Mouse (Mus musculus) frontal cortex, postnatal 10 days (tissue): Measurements from ENCODE around the gene Pde10a.

ENCODE experiments used
- DNase-seq, 2 experiments: peaks; one replicate each; pipeline ENCODE4 v3.0.0; 2022; ENCODE audit warnings: low spot score in 2 of 2, mixed read lengths in 1 of 2

Pde10a gene

DNA sequence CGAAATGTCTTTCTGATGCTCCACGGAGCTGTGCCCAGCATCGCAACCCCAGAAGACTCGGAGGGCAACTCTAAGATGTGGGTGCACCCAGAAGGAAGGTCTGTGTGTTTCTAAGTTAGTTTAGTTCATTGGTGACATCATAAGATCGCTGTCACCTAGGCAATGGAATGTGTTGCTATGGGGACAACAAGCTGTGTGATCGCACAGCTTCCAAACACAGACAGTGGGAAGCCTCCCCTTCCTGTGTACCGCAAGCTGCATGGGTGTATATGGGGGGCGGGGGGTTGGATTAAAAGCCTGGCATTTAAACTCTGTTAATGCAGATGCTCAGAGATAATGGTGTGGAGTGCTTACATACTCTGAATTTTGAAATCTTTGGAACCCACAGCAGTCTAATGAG lies 56.4 kb downstream of the Pde10a start:
- DNase-seq: peak in 1 of 2 experiments; percentile 24

DNA sequence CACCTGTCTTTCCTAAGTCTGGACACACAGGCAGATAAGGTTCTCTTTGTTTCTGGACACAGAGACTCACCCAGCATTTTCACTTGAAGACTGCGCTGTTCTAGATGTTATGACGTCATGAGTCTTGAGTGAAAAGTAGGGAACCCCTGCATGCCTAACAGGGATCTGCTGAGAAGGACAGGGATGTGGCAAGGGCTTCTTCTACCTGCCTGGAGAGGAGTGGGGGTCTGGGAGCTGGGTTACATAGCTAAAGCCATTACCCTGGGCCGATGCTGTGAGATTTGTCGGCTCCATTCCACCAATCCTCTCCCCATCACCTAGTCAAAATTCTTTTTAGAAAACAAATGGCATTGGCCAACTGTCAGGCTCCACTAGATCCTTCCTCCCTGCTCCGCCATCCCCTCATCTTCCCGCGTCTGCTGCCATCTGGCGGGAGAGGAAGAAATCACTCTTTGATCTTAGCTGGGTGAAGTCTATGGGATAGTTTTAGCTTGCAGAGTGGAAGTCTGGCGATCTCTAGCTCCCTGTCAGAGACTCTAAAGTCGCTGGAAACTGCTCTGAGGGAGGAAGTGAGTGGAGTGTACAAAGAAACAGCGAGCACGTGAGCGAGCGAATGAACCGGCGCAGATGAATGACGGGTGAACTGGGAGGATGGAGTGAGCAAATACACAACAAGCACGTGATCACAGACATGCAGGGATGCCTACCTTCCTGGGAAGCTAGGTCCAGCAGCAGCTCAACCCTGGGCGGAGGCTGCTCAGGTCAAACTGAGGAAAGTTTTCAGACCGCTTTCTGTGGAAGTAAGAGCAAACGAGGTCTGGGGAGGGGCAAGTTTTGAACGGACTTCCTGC lies 67.5 kb downstream of the Pde10a start:
- peak in 1 of 2 experiments; percentile 76 for DNase-seq

DNA sequence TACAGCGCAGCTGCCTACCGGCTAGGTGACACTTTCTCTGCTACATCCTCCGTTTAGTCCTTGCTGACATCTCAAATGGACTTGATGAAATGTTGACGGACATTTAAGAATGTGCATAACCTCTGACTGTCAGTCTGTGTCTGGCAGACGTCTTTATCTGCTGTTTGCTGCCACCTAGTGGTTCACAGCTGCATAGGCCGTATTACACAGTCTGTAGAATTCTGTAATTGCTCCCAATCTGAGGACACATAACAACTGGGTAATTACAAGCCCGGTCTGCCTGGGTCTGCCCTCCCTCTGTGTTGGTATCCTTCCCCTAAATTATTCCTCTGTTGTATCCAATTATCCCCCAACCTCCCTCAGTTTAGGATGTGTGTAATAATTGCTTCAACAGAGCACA lies 72.6 kb downstream of the Pde10a start:
- DNase-seq: peak; percentile 36 to 64

DNA sequence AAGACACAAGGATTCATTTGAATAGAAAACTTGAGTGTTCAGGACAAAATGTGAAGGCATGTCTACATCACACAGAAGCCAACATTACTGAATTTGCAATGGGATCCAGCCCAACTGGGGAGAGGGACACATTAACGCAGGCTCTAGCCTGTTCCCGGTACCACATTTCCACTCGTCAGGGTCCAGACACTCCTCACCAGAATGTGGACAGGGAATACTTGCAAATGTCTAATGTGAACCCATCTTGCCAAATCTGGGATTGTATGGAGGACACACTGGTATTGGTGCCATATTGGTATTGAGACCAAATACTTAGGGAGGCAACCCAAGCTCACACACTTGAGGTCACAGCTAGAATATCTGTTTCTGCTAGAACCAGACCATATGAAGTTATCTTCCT lies 77.8 kb downstream of the Pde10a start:
- no peak for DNase-seq

DNA sequence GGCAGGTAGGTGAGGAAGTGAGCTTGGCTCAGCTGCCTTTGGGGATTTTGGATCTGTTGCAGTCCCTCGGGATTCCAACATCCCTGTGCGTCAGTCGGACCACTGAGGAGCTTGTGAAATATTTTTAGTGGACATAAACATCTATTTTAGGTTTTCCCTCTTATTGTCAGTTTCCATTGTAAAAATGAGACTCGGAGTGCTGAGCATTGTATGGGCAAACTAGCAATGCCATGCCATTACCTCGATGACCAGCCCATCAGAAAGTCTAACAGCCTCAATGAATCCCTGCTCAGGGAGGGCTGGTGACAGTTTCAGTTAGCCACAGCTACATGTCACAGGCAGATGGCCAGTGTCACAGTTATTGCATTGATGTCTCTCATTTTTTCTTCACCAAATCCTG lies 80.7 kb downstream of the Pde10a start:
- no peak for DNase-seq

DNA sequence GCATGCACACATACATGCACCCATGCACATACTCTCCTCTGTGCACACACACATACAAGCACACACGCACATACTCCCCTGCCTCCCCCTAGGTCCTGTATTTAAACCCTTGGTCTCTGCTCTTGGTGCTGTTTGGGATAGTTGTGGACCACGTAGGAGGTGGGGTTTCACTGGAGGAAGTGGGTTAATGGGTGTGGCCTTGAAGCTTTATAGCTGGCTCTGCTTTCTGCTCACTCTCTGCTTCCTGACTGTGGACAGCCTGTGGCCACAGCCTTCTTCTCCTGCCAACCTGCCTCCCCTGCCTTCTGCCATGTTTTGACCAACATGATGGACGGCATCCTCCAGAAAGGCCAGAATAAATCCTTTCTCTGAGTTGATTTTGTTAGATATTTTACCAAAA lies 81.5 kb downstream of the Pde10a start:
- DNase-seq: no peak

DNA sequence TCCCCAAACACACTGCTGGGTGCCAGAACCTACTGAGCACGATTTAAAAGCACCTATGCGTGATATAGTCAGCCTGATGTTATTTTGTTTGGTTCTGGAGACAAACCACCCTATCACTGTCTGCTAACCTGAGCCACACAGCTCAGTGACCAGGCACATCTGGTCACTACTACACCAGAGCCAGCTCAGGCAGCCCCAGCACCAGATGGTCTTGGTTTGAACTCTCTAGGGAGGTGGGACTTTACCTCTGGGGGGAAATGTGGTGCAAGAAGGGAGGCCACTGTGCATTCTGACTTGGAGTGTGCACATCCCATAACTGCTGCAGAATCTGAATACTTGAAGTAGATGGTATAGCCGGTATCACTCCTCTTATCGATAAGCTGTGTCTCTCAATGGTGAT lies 86.7 kb downstream of the Pde10a start:
- DNase-seq: no peak

DNA sequence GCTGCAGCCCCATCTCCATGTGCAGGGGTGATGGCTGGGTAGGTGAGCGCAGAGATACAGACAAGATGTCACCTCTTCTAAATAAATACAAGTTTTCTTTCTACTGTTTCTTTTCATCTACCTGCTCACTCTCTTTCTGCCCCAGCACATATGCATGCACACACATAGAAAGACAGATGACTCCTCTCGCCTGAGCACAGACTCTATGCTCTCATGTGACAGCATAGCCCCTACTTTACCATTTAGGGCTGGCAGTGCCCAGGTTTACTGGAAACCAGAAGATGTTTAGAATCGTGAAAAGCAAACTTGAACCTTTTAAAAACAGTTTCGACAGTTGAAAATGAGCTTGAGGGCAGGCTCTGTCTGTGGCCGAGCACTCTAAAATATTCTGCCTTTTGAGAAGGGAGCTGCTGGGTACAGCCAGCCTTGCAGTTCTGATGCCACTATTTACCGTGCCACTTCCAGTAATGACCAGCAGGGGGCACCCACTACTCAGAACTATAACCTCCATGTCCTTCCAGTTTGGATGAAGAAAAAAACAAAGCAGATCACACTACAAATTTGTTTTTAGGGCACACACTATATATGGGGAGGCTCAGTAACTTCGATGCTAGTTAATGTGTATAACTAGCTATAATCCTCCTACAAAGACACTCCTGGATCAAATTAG lies 88.8 kb downstream of the Pde10a start:
- peak; percentile 64 to 82 for DNase-seq

DNA sequence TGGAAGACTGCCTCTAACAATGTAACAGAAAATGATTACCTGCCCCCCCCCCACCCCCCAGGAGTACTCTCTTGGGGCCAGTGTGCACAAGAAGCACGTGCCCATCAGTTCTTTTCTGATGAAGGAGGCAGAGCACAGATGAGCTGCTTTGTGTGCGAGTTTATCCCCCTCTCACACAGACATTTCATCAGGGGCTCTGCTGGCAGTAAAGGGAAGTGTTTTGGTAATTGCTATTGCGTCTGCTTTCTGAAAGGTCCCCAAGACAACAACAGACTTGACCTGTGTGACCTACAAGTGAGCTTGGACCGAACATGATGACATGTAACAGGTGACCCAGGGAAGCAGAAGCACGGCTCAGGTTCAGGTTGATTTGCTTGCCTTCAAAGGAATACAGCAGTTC lies 95.2 kb downstream of the Pde10a start:
- no peak for DNase-seq

DNA sequence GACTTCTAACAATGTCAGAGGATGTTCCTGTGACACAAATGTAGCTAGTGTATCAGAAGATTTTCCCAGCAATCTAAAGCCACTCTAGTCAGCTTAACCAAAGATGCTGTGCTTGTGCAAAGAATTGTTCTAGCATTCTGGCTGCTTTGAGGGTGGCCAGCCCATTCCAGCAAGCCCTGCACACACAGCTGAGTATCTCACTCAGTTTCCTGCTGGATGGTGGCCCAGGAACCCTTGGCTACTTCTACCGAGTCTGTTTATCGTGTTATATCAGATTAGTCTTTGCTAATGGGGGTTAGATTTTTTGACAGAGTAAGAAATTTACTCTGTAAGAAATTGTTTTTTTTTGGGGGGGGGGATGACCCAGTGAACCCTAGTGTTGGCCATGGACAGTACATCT lies 95.9 kb downstream of the Pde10a start:
- no peak for DNase-seq

DNA sequence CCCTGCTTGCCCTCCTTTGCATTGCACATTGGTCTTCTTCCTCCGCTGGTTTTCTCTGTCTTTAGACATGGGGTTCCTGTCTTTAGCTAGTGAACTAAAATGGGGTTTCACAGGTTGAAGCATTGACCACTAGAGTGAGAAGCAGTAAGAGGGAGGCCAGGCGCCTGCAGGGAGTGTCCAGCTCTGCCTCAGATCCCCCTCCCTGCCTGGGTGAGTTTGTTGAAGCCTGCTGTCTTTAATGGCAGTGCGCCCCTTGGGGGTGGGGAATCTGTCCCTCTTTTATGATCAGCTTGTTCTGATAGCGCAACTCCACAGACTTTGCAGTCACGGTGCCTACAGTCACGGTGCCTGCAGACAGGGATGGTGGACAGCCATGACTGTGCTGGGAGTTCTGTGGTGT lies 96.7 kb downstream of the Pde10a start:
- no peak for DNase-seq

DNA sequence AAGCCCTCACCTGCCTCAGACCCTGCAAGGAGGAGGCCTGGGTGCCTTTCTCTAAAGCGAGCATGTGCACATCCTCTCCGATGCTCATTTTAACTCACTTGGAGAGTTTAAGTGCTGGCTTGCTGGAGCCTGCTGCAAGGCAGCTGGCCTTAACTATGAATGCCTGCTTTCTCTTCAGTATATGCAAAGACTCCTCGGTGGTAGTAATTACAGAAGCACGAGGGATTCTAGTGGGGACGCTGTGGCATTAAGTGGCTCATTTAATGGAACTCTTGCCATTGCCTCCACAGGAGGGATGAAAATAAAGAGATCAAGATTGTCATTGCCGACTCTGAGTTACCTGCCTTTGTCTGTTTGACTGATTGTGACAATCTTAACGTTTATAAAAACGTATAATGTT lies 101.2 kb downstream of the Pde10a start:
- DNase-seq: no peak

DNA sequence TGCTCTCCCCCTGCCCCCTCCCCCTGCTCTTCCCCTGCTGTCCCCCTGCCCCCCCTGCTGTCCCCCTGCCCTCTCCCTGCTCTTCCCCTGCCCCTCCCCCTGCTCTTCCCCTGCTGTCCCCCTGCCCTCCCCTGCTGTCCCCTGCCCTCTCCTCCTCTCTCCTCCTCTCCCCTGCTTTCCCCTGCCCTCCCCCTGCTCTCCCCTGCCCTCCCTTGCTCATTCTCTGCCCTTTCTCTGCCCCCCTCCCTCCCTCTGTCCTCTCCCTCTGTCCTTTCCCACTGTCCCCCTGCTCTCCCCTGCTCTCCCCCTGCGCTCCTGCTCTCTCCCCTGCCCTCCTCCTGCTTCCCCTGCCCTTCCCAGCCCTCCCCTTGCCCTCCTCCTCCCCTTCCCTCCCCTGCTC lies 106.5 kb downstream of the Pde10a start:
- no peak for DNase-seq

DNA sequence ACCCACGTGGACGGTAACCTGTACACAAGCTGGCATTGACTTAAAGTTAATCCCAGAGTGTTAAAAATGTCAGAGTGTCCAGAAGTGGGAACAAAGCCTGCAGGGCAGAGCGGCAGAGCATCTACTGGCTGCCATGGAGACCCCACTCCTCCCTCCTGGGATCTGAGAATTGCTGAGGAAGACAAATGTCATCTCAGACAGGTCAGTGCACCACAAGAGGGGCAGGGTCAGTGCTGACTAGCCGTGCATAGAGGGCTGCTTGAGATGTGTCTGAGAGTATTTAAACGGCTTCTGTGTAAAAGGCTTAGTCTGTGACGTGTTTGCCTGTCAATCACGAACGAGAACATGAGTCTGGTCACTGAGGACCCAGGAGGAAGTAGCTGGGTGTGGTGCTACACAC lies 108.4 kb downstream of the Pde10a start:
- no peak for DNase-seq

DNA sequence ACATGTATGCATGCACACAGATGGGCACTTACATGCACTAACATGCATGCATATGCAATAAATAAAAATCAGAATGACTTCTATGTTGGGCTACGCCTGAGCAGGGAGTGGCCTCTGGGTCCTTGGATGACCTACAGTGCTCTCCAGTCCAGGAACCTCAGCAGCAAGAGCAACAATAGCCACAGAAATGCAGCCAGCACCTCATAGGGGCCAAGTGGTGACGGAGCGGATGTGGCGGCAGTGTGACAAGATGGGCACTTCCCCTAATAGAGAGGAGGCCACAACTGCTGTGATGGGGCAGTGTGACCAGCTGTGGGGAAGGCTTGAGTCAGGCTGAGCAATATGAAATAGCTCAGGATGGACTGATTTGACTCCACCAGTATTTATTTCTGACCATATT lies 109.3 kb downstream of the Pde10a start:
- DNase-seq: no peak

DNA sequence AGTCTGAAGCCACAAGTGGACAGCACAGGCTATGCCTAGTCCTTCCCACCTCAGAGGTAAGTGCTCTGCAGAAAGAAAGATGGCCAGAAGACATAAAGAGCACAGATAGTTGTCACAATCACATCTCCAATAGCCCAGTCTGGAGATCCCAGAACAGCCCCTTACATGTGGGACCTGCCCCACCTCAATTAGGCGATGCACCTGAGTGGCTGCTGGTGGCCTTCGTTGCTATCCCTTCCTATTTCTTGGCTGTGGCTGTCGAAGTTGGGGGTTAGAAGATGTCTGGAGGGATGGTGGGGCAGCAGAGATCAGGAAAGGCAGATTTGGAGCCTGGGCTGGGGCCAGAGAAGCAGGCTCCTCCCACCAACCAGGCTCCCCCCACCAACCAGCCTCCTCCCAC lies 111.1 kb downstream of the Pde10a start:
- DNase-seq: no peak

DNA sequence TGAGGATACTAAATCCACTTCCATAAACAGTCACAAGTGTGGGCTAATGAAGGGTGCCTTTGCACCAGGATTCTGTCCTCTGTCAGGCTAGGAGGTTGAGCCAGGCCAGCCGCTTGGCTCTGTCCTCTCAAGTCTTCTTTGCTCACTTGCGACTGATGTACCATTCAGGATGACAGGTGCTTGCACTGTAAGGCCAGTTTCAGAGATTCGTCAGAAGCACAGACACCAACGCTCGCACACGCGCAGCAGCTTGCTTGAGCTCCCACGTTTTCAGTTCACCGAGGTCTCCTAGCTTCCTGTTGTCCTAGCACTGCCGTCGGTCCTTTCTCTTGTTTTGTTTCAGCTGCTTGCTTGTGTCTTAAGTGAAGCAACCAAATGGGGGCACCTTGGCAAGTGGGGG lies 111.5 kb downstream of the Pde10a start:
- no peak for DNase-seq

DNA sequence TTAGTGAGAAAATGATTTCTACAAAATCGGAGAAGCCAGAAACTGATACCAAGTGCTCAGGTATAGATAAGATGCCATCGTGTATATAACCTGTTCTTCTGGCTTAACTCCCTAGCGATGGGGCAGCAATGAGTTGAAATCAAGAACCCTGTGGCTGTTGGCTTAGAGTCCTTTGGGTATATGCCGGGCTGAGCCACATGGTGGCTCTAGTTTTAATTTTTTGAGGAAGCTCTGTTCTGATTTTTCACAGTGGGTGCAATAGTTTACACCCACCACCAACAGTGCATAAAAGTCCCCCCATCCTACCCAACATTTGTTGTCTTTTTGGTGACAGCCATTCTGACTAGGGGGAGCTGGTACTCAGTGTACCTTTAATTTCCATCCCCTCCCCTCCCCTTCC lies 112.0 kb downstream of the Pde10a start:
- DNase-seq: no peak

DNA sequence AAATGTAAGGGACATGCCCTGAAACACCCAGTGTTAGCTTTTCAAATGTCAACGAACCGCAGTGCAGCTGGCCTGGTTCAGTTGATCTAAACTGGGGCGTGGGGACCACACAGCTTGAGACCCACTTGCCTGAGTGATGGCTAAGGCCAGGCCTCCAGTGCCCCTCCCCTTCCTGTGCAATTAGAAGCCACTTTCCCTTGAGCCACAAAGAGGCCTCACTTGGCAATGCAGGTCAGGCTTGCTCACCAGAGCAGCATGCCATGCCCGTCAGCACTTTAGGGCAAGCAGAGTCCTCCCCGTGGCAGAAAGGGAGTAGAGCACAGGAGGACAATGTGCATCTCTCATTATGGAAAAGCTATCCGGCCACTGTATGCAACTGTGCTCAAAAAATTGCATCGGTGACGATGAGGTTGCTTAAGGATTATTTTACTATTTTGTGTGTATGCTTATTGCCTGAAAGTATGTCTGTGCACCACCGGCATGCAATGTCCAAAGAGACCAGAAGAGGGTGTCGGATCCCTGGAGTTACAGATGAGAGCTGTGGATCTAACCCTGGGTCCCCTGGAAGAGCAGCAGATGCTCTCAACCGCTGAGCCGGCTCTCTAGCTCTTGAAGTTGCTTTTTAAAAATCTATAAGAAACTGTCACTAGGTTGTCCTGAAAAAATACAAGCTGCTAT lies 114.7 kb downstream of the Pde10a start:
- no peak for DNase-seq

DNA sequence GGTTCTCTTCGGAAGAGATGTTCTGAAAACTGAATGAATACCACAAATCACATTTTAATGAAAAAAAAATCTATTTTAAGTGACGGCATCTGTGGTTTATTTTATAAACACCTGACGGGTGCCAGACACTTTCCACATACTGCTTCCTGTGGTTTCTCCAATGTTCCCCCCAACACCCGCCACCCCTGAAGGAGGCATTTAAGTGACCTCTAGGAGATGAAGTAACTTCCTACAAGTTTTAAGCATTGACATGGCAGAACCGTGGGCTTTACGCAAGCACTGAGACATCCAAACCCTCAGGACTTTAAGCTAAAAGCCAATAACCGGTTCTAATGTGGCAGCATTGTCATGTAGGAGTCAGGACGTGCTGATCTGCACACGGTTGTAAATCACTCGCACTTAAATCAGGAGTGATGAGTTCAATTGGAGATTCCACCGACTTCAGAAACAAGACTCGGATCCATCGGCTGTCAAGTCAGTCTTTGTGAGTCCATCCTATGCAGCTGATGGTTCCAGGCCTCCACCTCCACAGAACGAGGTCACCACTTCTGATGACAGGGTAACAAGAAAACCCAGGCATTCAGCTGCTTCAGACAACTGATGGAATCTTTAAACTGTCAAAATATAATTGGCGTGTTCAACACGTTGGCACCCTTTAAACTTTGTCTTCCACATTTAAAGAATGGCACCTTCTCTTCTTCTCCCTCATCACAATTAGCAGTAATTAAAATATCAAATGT lies 115.7 kb downstream of the Pde10a start:
- DNase-seq: no peak

DNA sequence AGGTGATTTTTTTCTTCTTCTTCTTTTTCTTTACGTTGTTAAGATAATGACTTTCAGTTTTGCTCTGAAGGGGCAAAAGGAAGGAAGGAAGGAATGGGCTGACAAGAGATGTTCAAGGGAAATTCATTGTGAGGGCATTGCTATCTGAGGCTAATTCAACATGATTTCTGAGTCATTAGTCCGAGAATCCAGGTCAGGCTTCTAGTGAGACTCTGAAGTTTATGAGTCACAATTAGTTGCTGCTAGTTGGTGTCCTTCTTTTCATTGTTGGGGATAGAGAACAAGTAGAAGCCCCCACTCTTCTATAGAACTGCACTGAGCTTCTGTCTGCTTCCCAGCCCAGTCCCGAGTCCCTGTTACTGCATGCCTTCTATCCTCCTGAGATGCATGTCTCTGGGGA lies 116.3 kb downstream of the Pde10a start:
- no peak for DNase-seq

DNA sequence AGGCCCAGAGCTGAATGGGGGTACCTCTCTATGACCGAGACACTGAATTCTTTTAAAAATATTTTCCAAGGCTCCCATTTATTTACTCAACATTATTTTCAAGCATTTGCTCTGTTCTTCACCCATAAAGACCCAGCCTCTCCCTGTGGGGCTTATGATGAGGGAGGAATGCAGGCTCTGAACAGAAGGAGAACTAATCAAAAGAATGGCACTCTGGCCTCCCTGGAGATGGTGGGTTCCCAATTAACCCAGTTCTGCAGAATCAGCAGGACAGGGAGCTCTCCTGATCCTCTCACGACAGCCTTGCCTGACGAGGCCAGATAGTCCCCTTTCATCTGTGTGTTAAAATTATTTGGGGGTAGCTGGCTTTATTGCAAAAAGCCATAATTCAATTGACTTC lies 117.2 kb downstream of the Pde10a start:
- DNase-seq: no peak
